Mouse (Mus musculus): ENCODE data around the gene Gm16485. TPM values are rescaled to one million over a fixed set of nuclear protein-coding genes. Genes with fewer than 3 reads are reported as not detected.

The Gm16485 gene
- polyA plus RNA-seq (2016; fragmentation: Nextera tagmentation; extraction: Ambion mirVana), result not detected in 2 replicates

DNA sequence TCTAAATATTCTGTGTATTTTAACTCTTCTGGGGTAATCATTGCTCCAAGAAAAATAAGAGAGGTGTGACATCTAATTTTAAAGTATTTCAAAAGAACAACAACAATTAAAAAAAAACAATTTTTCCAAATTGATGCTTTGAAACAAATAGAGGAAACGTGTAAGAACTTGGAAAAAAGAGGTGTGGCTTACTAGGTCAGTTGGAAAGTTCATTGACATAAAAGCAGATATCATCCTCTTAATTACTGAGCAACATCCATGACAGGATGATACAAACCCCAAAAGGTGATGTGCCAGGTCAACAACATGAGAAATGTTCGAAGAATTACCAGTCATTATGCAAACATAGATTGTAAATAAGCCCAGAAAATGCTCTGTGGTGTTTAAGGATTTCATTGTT, at the start of gene Gm16485:
Gene Gm16485, plus strand, starts transcription at position 301 of the 400 bp plus-strand sequence.
- WGBS (ENCODE audit: insufficient replicate concordance), result 49% methylated on average over 2 of the region's 2 CpGs
- ATAC-seq, result no peak

DNA sequence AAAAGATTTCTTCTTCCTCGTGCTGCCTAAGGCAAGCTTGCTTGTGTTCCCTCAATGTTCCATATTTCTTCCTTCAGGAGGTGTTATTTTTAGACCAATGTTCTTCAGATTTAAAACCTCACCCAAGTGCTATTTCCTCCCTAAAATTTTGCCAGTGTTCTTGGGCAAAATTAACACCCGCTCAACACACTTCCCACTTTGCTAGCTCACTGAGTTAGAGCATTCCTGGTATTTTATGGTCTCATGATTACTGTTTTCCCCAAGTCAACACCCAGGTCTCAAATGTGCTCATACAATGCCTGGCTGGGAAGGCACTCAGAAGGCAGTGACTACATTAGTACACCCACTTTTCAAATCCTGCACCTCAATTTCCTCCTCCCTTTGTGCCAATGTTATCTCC, 44.0 kb upstream of the Gm16485 start:
- H3K4me3 ChIP-seq, result no peak overlapping the region
- ATAC-seq, result no peak
- H3K27ac ChIP-seq, result no peak overlapping the region
- H3K4me1 ChIP-seq, result no peaks in the 10 kb centered on the region
- no peak overlapping the region for H3K9ac ChIP-seq
- 58% methylated on average over 2 of the region's 2 CpGs for WGBS (ENCODE audit: insufficient replicate concordance)
- no peaks in the 10 kb centered on the region for H3K36me3 ChIP-seq
- no peak overlapping the region for H3K4me2 ChIP-seq
- no peaks in the 10 kb centered on the region for H3K9me3 ChIP-seq (replicated peaks)
- no peaks in the 10 kb centered on the region for H3K27me3 ChIP-seq (replicated peaks)

More for the DNA sequence above, at the start of gene Gm16485:
- no peaks in the 10 kb centered on the region for H3K4me1 ChIP-seq
- no peaks in the 10 kb centered on the region for H3K9me3 ChIP-seq (replicated peaks)
- H3K4me3 ChIP-seq, result no peak within 1 kb of the TSS
- no peak within 1 kb of the TSS for H3K4me2 ChIP-seq
- no peaks in the 10 kb centered on the region for H3K27me3 ChIP-seq (replicated peaks)
- H3K9ac ChIP-seq, result no peak within 1 kb of the TSS
- no peak within 1 kb of the TSS for H3K27ac ChIP-seq
- no peaks in the 10 kb centered on the region for H3K36me3 ChIP-seq

GRCm38 (mm10) chr9:8937753-8938152, 33.8 kb upstream of the Gm16485 start:
- Histone ChIP-seq H3K4me1 (no peaks in the 10 kb centered on the region), H3K9ac (no peak overlapping the region), H3K27ac (no peak overlapping the region), H3K4me3 (no peak overlapping the region), H3K36me3 (no peaks in the 10 kb centered on the region), H3K9me3 (replicated peaks) (no peaks in the 10 kb centered on the region), H3K27me3 (replicated peaks) (no peaks in the 10 kb centered on the region), H3K4me2 (no peak overlapping the region)
- 12% methylated on average over 1 of the region's 1 CpGs for WGBS (ENCODE audit: insufficient replicate concordance)
- ATAC-seq, result no peak

DNA sequence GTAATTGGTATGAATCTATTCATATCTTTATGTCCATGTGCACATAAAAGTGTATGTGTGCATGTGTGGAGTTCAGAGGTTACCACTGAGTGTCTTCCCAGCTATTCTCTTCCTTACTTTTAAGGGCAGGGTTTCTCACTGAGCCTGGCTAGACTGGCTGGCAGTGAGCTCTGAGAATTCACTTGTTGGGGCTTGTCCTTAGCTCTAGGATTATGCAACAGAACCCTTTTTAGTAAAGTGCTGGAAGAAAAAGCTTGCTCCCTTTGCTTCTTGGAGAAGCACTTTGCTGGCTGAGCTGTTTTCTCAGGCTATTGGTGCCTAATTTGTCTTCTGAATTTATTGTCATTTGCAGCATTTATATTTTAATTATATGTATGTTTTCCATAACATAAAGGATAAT, 18.3 kb upstream of the Gm16485 start:
- Histone ChIP-seq H3K27ac (no peak overlapping the region), H3K9me3 (replicated peaks) (no peaks in the 10 kb centered on the region), H3K4me2 (no peak overlapping the region), H3K27me3 (replicated peaks) (no peaks in the 10 kb centered on the region), H3K36me3 (no peaks in the 10 kb centered on the region), H3K4me3 (no peak overlapping the region), H3K9ac (no peak overlapping the region), H3K4me1 (no peaks in the 10 kb centered on the region)
- ATAC-seq, result no peak

- Histone ChIP-seq H3K4me3 (no peak overlapping the region), H3K36me3 (no peaks in the 10 kb centered on the region), H3K27me3 (replicated peaks) (no peaks in the 10 kb centered on the region), H3K4me1 (no peaks in the 10 kb centered on the region), H3K27ac (no peak overlapping the region), H3K4me2 (no peak overlapping the region), H3K9me3 (replicated peaks) (no peaks in the 10 kb centered on the region), H3K9ac (no peak overlapping the region)
- WGBS (ENCODE audit: insufficient replicate concordance), result 42% methylated on average over 8 of the region's 8 CpGs
- no peak for ATAC-seq
Measured at GRCm38 (mm10) chr9:8964512-8965133, 7.0 kb upstream of the Gm16485 start.

DNA sequence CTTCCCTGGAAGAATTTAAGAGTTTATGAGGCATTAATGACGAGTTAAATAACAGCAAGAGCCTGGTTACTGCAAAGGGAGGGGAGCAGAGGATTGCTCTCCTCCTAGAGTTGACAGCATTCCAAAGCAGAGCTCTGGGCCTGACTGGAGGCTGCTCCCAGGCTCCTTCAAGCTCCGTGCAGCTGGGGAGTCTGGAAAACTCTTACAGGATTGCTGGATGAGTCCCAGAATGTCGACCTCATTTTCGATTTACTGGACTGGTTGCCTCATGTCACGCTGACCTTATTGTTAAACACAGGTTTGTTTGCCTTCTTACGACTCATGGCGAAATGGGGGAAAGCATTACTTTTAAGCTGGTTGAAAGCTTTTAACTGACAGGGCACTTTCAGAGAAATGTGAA, 1.4 kb upstream of the Gm16485 start:
- H3K27me3 ChIP-seq (replicated peaks), result no peaks in the 10 kb centered on the region
- WGBS (ENCODE audit: insufficient replicate concordance), result 52% methylated on average over 7 of the region's 7 CpGs
- no peak overlapping the region for H3K4me3 ChIP-seq
- no peak overlapping the region for H3K27ac ChIP-seq
- H3K4me2 ChIP-seq, result no peak overlapping the region
- H3K4me1 ChIP-seq, result no peaks in the 10 kb centered on the region
- H3K9ac ChIP-seq, result no peak overlapping the region
- H3K9me3 ChIP-seq (replicated peaks), result no peaks in the 10 kb centered on the region
- ATAC-seq, result no peak
- no peaks in the 10 kb centered on the region for H3K36me3 ChIP-seq

DNA sequence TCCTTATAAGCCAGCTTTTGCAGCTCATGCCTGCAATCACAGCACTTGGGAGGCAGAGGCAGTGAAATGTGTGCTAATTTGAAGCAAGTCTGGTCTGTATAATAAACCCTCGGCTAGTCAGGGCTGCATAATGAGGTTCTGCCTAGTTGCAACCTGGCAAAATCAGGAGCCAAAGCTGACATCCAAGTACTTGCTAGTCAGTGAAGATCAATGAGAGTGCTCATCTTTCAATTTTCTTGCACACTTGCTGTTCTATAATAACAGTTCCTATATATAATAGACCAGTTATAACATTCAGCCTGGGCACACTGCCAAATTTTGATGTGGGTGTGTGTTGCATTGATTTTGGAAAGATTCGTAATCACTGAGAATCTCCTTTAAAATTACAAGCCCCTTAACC, 6.2 kb downstream of the Gm16485 start:
- H3K36me3 ChIP-seq, result no peaks in the 10 kb centered on the region
- no peak for ATAC-seq
- 54% methylated on average over 2 of the region's 2 CpGs for WGBS (ENCODE audit: insufficient replicate concordance)
- no peaks in the 10 kb centered on the region for H3K9me3 ChIP-seq (replicated peaks)
- no peaks in the 10 kb centered on the region for H3K4me1 ChIP-seq
- H3K27me3 ChIP-seq (replicated peaks), result no peaks in the 10 kb centered on the region
- no peak overlapping the region for H3K4me2 ChIP-seq
- no peak overlapping the region for H3K27ac ChIP-seq
- no peak overlapping the region for H3K4me3 ChIP-seq
- H3K9ac ChIP-seq, result no peak overlapping the region

GRCm38 (mm10) chr9:8982315-8982714, 10.7 kb downstream of the Gm16485 start:
- no peaks in the 10 kb centered on the region for H3K9me3 ChIP-seq (replicated peaks)
- 49% methylated on average over 3 of the region's 3 CpGs for WGBS (ENCODE audit: insufficient replicate concordance)
- no peak for ATAC-seq
- no peaks in the 10 kb centered on the region for H3K4me1 ChIP-seq
- H3K27ac ChIP-seq, result no peak overlapping the region
- H3K36me3 ChIP-seq, result no peaks in the 10 kb centered on the region
- H3K4me2 ChIP-seq, result no peak overlapping the region
- H3K4me3 ChIP-seq, result no peak overlapping the region
- H3K27me3 ChIP-seq (replicated peaks), result no peaks in the 10 kb centered on the region
- H3K9ac ChIP-seq, result no peak overlapping the region

- Histone ChIP-seq H3K4me1 (no peaks in the 10 kb centered on the region), H3K9ac (no peak overlapping the region), H3K9me3 (replicated peaks) (no peaks in the 10 kb centered on the region), H3K27me3 (replicated peaks) (no peaks in the 10 kb centered on the region), H3K4me3 (no peak overlapping the region), H3K4me2 (no peak overlapping the region), H3K36me3 (no peaks in the 10 kb centered on the region), H3K27ac (no peak overlapping the region)
- no peak for ATAC-seq
- 46% methylated on average over 2 of the region's 2 CpGs for WGBS (ENCODE audit: insufficient replicate concordance)
Measured at GRCm38 (mm10) chr9:8996494-8996893, 24.9 kb downstream of the Gm16485 start.

- Histone ChIP-seq H3K4me3 (no peak overlapping the region), H3K4me2 (no peak overlapping the region), H3K9me3 (replicated peaks) (no peaks in the 10 kb centered on the region), H3K4me1 (no peaks in the 10 kb centered on the region), H3K9ac (no peak overlapping the region), H3K36me3 (0 out of 2 replicates have a peak, but pooled peaks cover 3% of the 10 kb centered on the region), H3K27ac (no peak overlapping the region), H3K27me3 (replicated peaks) (no peaks in the 10 kb centered on the region)
- ATAC-seq, result no peak
Measured at GRCm38 (mm10) chr9:9001170-9001569, 29.6 kb downstream of the Gm16485 start.

- 60% methylated on average over 2 of the region's 2 CpGs for WGBS (ENCODE audit: insufficient replicate concordance)
- H3K4me3 ChIP-seq, result no peak overlapping the region
- no peaks in the 10 kb centered on the region for H3K4me1 ChIP-seq
- H3K9me3 ChIP-seq (replicated peaks), result no peaks in the 10 kb centered on the region
- H3K27me3 ChIP-seq (replicated peaks), result no peaks in the 10 kb centered on the region
- H3K4me2 ChIP-seq, result no peak overlapping the region
- no peak overlapping the region for H3K27ac ChIP-seq
- no peak overlapping the region for H3K9ac ChIP-seq
- no peak for ATAC-seq
- H3K36me3 ChIP-seq, result 0 out of 2 replicates have a peak, but pooled peaks cover 7% of the 10 kb centered on the region
Measured at GRCm38 (mm10) chr9:9015108-9015507, 43.5 kb downstream of the Gm16485 start.

Data from liver, embryonic 12.5 days (tissue).